Mouse (Mus musculus) left cerebral cortex, postnatal 10 days (tissue): ENCODE measurements around the gene 4930455H04Rik. TPM values are rescaled to one million over a fixed set of nuclear protein-coding genes. Genes with fewer than 3 reads are reported as not detected.

Experiments
- DNase-seq, 2 experiments: peaks; one replicate each; pipeline ENCODE4 v3.0.0; 2021 to 2022; ENCODE audit warnings: low spot score in 2 of 2, mixed read lengths in 1 of 2; ENCODE audit errors: extremely low spot score in 1 of 2
- intact Hi-C: fragments of 180-260 bp; cut with DNase I; formaldehyde crosslinking; loops from one replicate; pipeline ENCODE4 v1.15.1; 2025
- total RNA-seq, 2 experiments: library from RNA; stranded (reverse); gene quantifications; 2 replicates each; pipeline ENCODE4 v1.2.3; 2021

The 4930455H04Rik gene
- total RNA-seq, 2 experiments from 2014 or later, result not detected

DNA sequence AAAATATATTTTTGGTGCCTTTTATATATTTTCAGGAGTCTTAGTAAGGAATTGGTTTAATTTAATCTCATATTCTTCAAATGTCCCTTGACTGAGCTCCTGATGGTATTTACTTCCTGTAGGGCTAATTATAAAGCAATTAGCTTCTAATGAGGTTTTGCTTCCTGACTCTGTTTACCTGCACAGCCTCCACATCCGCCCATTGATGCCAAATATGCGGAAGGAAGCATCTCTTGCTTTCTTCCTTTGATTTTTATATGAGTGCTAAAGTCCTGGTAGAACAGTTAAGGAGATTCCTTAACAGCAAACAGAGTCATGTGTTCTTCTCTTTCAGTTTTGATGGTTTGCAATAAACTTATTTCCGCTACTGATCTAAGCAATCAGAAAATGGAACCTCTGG is 52.3 kb downstream of the 4930455H04Rik start:
- intact Hi-C loops, result no loop called here
- no peak for DNase-seq

DNA sequence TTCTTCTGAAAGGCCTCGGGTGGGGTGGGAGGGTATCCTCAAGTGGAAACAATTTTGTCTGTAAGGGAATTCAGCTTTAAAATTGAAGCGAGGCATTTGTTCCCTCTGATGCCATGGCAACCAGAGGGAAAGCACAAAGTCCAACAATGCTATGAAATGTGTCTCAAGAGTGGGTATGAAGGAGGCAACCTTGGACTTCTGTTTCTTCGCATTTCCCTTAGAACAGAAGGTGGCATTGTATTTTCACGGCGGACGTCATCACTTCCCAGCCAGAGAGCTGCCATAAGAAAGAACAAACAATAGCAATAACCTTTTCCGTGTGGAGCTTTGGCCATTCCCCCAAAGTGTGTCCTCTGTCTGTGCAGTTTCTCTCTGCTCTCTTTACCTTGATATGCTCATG is 53.8 kb downstream of the 4930455H04Rik start:
- no peak for DNase-seq
- intact Hi-C loops, result no loop called here

DNA sequence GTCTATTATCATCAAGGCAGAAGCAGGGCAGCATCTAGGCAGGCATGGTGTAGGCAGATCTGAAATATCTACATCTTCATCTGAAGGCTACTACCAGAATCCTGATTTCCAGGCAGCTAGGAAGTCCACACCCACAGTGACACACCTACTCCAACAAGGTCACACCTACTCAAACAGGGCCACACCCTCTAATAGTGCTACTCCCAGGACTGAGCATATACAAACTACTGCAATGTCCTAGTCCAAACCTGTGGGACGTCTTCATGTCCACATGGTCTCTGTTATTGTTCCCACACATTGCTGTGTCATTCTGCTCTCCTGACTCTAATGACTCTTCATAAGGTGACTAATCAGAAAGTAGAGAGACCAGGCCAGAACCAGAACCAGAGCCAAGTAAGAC is 56.0 kb downstream of the 4930455H04Rik start:
- DNase-seq, result no peak
- intact Hi-C loops, result no loop called here

DNA sequence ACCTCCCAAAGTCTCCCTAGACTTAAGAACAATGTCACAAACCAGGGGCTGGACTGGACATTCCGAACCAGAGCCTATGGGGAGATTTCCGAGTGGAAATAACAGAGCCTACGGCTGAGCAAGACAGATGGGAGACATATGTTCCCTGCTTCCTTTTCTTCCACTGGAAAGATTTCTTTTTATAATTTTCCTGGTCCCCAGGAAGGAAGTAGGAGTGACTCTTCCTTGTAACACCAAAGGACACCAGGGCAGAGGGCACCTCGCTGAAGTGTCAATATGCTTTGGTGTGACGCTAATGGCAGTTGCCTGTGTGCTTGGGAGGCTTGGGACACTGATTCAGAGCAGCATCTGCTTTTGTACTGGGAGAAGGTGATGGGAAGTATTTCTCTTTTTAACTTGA is 56.5 kb downstream of the 4930455H04Rik start:
- DNase-seq, result no peak
- intact Hi-C loops, result no loop called here

DNA sequence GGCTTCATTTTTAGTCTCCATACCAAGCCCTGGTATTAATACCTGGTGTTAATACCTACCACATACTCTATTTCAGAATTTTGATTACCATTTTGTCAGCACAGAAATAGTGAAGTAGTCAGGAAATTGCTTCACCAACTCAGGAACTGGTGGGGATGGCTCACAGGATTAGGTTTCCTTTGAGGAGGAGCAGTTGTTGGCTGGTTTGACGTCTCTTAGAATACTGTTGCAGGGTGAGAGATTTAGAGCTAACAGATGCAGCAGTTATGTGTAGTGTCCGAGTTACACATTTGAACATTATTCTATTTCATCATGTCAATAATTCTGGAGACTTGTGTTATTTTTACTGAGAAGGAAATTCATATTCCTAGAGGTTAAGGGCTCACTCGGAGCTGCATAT is 57.4 kb downstream of the 4930455H04Rik start:
- no peak for DNase-seq
- intact Hi-C loops, result no loop called here

Other genes with a start within 250 kb of the 4930455H04Rik start
- 10 to 100 TPM; 25.5 to 26.1 TPM for gene Agl, start 160.1 kb upstream of the 4930455H04Rik start, total RNA-seq
- 1 to 10 TPM; 1.8 to 3.1 TPM for gene Frrs1, start 108.8 kb upstream of the 4930455H04Rik start, total RNA-seq
- 10 to 100 TPM; 22.5 to 22.7 TPM for gene Palmd, start 720 bp downstream of the 4930455H04Rik start, total RNA-seq